12 mouse cellular contexts compared by ENCODE assay signal in the genomic region with DNA sequence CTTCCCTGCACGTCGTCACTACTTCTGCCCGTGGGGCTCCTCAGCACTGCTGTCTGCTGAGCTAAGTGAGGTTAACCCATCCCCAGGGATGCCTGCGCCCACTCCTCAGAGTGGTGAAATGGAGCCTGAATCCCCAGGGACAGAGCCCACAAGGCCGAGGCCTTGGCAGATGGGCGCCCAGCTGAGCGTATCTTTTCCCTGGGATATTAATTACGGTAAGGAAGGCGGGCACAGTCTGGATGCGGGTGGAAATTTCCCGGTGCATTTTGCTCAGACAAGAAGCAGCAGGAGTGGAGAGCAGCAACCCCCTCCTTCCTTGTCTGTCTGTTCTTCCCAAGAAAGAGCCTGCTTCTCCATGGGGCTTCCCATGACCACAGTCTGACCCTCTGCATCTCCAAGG.
DNase-seq lines count a peak whose midpoint lies in the region; ATAC-seq and TF ChIP-seq lines count a peak whose summit lies in the region.
"Had no signal": no experiment of that assay in that cellular context is flagged by ENCODE, and none has a peak within 500 bp of the region (broad histone marks: within the 10 kb centered on the region; RNA-seq: fewer than 3 reads in every experiment).

No protein-coding gene starts in this region.

- peak; percentile 36 for DNase-seq in kidney, postnatal 0 days (ENCODE audit: low spot score)
- DNase-seq in cerebellum, adult 2 months: peak; percentile 38 to 50
- DNase-seq in layer of hippocampus, adult 9-11 months: peak; percentile 68
- DNase-seq in lung, postnatal 25 days (ENCODE audit: low spot score): no peak
- DNase-seq: adrenal gland, postnatal 36 days; kidney, postnatal 4 days had no signal

- no peak for ATAC-seq in kidney, postnatal 0 days (replicated peaks; ENCODE audit: low FRiP score, low read depth)
- no peak for ATAC-seq in kidney, embryonic 16.5 days (ENCODE audit: low FRiP score, low TSS enrichment)
- 0 out of 2 replicates have a peak, but pooled peaks have one; percentile 20 for ATAC-seq in forebrain, embryonic 13.5 days
- ATAC-seq in heart, embryonic 11.5 days (replicated peaks; ENCODE audit: insufficient number of reproducible peaks, low FRiP score, low TSS enrichment): no peak
- no peak for ATAC-seq in CD4-positive, CD25-positive, alpha-beta regulatory T cell, adult 4 months

- H3K9me3 ChIP-seq in kidney, postnatal 0 days (replicated peaks; ENCODE audit: low read length): no peaks in the 10 kb centered on the region
- no peaks in the 10 kb centered on the region for H3K9me3 ChIP-seq in kidney, embryonic 16.5 days (ENCODE audit: low read length)
- H3K9me3 ChIP-seq in forebrain, embryonic 13.5 days (replicated peaks): no peaks in the 10 kb centered on the region
- no peaks in the 10 kb centered on the region for H3K9me3 ChIP-seq in heart, embryonic 11.5 days (replicated peaks; ENCODE audit: control insufficient read depth, low read length)
- H3K9me3 ChIP-seq: heart, embryonic 10.5 days; limb, embryonic 15.5 days had no signal

- no peaks in the 10 kb centered on the region for H3K27me3 ChIP-seq in kidney, postnatal 0 days (ENCODE audit: insufficient read depth, low read length)
- no peaks in the 10 kb centered on the region for H3K27me3 ChIP-seq in kidney, embryonic 16.5 days (ENCODE audit: insufficient read depth, low read length)
- no peaks in the 10 kb centered on the region for H3K27me3 ChIP-seq in cerebellum, adult 2 months (ENCODE audit: control insufficient read depth, insufficient read depth, low read length)
- H3K27me3 ChIP-seq in forebrain, embryonic 13.5 days: no peaks in the 10 kb centered on the region
- H3K27me3 ChIP-seq in heart, embryonic 11.5 days (ENCODE audit: control insufficient read depth, insufficient read depth, low read length): no peaks in the 10 kb centered on the region
- H3K27me3 ChIP-seq: limb, embryonic 15.5 days had no signal

- TF ChIP-seq CTCF in kidney, postnatal 0 days (IDR thresholded peaks at IDR 0.05; ENCODE audit: low read depth): no peak
- no peak for TF ChIP-seq CTCF in cerebellum, adult 2 months (IDR thresholded peaks at IDR 0.05; ENCODE audit: borderline replicate concordance, insufficient read depth, low read depth, low read length)

- no peaks in the 10 kb centered on the region for H3K36me3 ChIP-seq in kidney, postnatal 0 days (ENCODE audit: insufficient read depth, low read length)
- H3K36me3 ChIP-seq in kidney, embryonic 16.5 days (ENCODE audit: insufficient read depth, low read length): no peaks in the 10 kb centered on the region
- no peaks in the 10 kb centered on the region for H3K36me3 ChIP-seq in forebrain, embryonic 13.5 days (ENCODE audit: poor library complexity, severe bottlenecking)
- H3K36me3 ChIP-seq in heart, embryonic 11.5 days (ENCODE audit: control insufficient read depth, insufficient read depth, low read length): no peaks in the 10 kb centered on the region
- H3K36me3 ChIP-seq: heart, embryonic 10.5 days; limb, embryonic 15.5 days had no signal

- no peak overlapping the region for H3K27ac ChIP-seq in kidney, postnatal 0 days
- no peak overlapping the region for H3K27ac ChIP-seq in kidney, embryonic 16.5 days (ENCODE audit: low read length)
- no peak overlapping the region for H3K27ac ChIP-seq in cerebellum, adult 2 months (ENCODE audit: insufficient read depth, low read length)
- H3K27ac ChIP-seq in forebrain, embryonic 13.5 days: peak overlapping the region; percentile 35; the same call in 1 of the 2 replicates
- H3K27ac ChIP-seq in heart, embryonic 11.5 days (ENCODE audit: low read depth, low read length): no peak overlapping the region
- H3K27ac ChIP-seq: heart, embryonic 10.5 days; limb, embryonic 15.5 days had no signal

- H3K4me1 ChIP-seq in kidney, postnatal 0 days (replicated peaks; ENCODE audit: insufficient read depth, low read length): no peaks in the 10 kb centered on the region
- peaks cover 8% of the 10 kb centered on the region for H3K4me1 ChIP-seq in kidney, embryonic 16.5 days (ENCODE audit: insufficient read depth, low read length)
- peaks cover 6% of the 10 kb centered on the region; the same call in 1 of the 2 replicates for H3K4me1 ChIP-seq in cerebellum, adult 2 months (ENCODE audit: control insufficient read depth, insufficient read depth, low read length)
- H3K4me1 ChIP-seq in forebrain, embryonic 13.5 days: peaks cover 32% of the 10 kb centered on the region
- H3K4me1 ChIP-seq in heart, embryonic 11.5 days (ENCODE audit: control insufficient read depth, insufficient read depth, low read length): no peaks in the 10 kb centered on the region
- H3K4me1 ChIP-seq: heart, embryonic 10.5 days had no signal

- no peak for TF ChIP-seq POLR2A in cerebellum, adult 2 months (IDR thresholded peaks at IDR 0.05; ENCODE audit: borderline replicate concordance, insufficient read depth, low read length)

- no peak overlapping the region for H3K9ac ChIP-seq in kidney, postnatal 0 days (ENCODE audit: low read depth, low read length)
- H3K9ac ChIP-seq in kidney, embryonic 16.5 days (replicated peaks; ENCODE audit: low read length): no peak overlapping the region
- peak overlapping the region; percentile 37; the same call in 1 of the 2 replicates for H3K9ac ChIP-seq in forebrain, embryonic 13.5 days
- H3K9ac ChIP-seq in heart, embryonic 11.5 days (ENCODE audit: low read depth, low read length): no peak overlapping the region
- H3K9ac ChIP-seq: limb, embryonic 15.5 days had no signal

- WGBS in kidney, postnatal 0 days: 40% methylated on average over 11 of the region's 11 CpGs
- 52% methylated on average over 11 of the region's 11 CpGs for WGBS in kidney, embryonic 16.5 days
- 27% methylated on average over 11 of the region's 11 CpGs for WGBS in cerebellum, adult 2 months
- 60% methylated on average over 11 of the region's 11 CpGs for WGBS in forebrain, embryonic 13.5 days
- 75% methylated on average over 11 of the region's 11 CpGs for WGBS in heart, embryonic 11.5 days (ENCODE audit: insufficient replicate concordance)

- no peak overlapping the region for H3K4me2 ChIP-seq in kidney, postnatal 0 days (ENCODE audit: low read length)
- no peak overlapping the region for H3K4me2 ChIP-seq in kidney, embryonic 16.5 days (replicated peaks; ENCODE audit: low read depth, low read length)
- no peak overlapping the region for H3K4me2 ChIP-seq in forebrain, embryonic 13.5 days
- no peak overlapping the region for H3K4me2 ChIP-seq in heart, embryonic 11.5 days
- H3K4me2 ChIP-seq: limb, embryonic 15.5 days had no signal

- H3K4me3 ChIP-seq in kidney, postnatal 0 days (replicated peaks; ENCODE audit: low read depth, low read length): no peak overlapping the region
- H3K4me3 ChIP-seq in kidney, embryonic 16.5 days (ENCODE audit: low read length): no peak overlapping the region
- H3K4me3 ChIP-seq in cerebellum, adult 2 months (replicated peaks; ENCODE audit: insufficient read depth, low read depth, low read length): no peak overlapping the region
- no peak overlapping the region for H3K4me3 ChIP-seq in forebrain, embryonic 13.5 days
- no peak overlapping the region for H3K4me3 ChIP-seq in heart, embryonic 11.5 days (ENCODE audit: low read depth, low read length)
- H3K4me3 ChIP-seq: heart, embryonic 10.5 days; limb, embryonic 15.5 days had no signal
